Mouse (Mus musculus) adrenal gland, adult 2 months (tissue): ENCODE results near the gene Ier3. TPM values are rescaled to one million over a fixed set of nuclear protein-coding genes. Genes with fewer than 3 reads are reported as not detected.

Experiments
- DNase-seq: peaks from one replicate; pipeline ENCODE4 v3.0.0; 2021
- polyA plus RNA-seq: library from polyadenylated mRNA; depleted of rRNA; stranded (reverse); fragments of >200 nt; gene quantifications from 2 replicates; pipeline ENCODE4 v1.2.3, GENCODE M21; 2012
- total RNA-seq, 2 experiments: library from RNA; stranded (reverse); gene quantifications; 2 replicates each; pipeline ENCODE4 v1.2.3; 2021

Ier3 gene
- total and polyA plus RNA-seq, 3 experiments = 9.6 to 17.1 (median 13.8) TPM

DNA sequence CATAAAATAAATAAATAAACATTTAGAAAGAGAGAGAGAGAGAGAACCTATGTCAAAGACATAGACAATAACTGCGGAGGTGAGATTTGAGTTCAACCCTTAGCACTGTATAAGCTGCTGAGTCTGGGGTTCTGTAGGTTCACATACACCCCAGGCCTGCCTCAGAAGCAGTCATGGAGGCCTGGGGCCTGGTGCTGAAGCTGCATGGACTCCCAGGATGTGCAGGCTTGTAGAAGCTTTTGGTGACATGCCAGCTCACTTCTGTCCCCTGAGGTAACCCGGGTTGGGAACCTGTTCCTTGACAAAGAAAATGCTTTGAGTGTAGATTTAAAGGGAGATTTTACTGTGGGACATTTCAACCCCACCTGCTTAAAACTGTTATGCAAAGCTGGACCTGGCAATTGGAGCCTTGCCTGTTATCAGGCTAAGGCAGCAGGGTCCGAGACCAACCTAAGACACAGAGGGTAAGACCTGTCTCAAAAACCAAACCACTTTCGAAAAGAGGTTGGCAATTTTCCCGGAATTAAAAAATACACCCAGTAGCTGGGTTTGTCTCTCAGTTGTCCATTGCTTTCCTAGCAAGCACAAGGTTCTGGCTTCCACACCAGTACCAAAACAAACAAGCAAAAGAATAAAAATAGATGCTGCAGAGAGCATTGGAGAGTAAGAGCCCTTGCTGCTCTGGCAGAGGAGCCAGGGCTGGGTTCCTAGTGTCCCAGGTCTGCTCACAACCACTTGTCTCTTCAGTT lies 10.4 kb upstream of the Ier3 start:
- DNase-seq = no peak

DNA sequence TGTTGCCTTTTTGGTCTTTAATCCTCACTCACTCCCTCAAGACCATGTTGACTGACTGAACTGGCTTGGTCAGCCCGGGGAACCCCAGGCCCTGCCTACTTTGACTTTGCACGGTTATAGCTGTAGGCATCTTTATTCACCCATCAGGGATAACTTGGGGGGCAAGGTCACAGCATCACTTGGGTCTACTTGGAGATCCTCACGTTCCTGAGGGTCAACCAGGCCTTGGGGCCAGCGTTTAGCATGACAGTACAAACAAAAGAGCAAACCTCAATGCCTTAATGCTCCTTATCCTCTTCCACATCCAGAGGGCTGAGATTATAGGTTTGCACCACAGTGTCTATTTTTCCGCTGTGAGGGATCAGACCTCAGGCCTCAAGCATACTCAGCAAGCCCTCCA lies 9.2 kb upstream of the Ier3 start:
- no peak for DNase-seq

GRCm38 (mm10) chr17:35812736-35813135 lies 8.7 kb upstream of the Ier3 start:
- no peak for DNase-seq

DNA sequence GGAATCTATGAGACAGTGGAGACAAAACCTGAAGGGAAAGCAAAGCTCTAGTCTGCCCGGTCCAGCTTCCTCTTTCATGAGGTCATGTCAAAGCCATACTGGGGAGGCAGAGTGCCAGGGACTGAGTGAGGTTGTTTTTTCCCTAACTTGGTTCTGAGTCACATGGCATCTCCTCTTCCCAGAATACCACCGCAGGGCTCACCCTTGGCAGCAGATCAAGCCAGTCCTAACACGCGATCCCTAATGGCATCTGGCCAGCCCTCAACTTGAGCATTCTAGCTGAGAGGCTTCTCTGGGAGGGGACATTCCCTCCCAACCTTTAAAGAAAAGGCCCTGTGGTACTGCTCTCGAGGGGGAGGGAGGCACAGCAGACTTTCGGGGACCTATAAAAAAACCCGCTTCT lies 8.2 kb upstream of the Ier3 start:
- DNase-seq = peak; percentile 95

- peak; percentile 45 for DNase-seq
These were observed 7.8 kb upstream of the Ier3 start for GRCm38 (mm10) chr17:35813653-35814052.

- no peak for DNase-seq
These were observed 6.8 kb upstream of the Ier3 start for GRCm38 (mm10) chr17:35814678-35815077.

GRCm38 (mm10) chr17:35815836-35816235 lies 5.6 kb upstream of the Ier3 start:
- DNase-seq = no peak

DNA sequence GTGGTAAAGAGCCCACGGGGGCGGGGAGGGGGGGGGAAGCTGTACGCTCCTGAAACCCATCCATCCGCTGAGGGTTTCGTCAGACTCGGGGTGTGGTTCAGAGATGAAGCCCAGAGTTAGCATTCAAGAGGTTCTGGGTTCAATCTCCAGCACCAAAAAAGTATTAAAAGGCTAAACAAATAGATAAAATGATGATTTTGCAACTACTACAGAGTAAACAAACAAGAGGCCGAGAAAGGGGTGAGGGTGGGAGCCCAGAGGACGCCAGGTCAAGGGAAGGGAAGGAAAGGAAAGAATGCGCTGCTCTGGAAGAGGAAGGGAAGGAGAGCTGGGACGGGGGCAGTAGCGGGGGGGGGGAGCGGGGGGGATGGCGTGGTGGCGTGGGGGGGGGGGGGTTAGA lies 4.8 kb upstream of the Ier3 start:
- DNase-seq = no peak

- DNase-seq = no peak
These were observed 4.3 kb upstream of the Ier3 start for GRCm38 (mm10) chr17:35817226-35817625.

GRCm38 (mm10) chr17:35820111-35820510 lies 1.4 kb upstream of the Ier3 start:
- no peak for DNase-seq

- no peak for DNase-seq
These were observed 1.1 kb downstream of the Ier3 start for GRCm38 (mm10) chr17:35822564-35822963.

DNA sequence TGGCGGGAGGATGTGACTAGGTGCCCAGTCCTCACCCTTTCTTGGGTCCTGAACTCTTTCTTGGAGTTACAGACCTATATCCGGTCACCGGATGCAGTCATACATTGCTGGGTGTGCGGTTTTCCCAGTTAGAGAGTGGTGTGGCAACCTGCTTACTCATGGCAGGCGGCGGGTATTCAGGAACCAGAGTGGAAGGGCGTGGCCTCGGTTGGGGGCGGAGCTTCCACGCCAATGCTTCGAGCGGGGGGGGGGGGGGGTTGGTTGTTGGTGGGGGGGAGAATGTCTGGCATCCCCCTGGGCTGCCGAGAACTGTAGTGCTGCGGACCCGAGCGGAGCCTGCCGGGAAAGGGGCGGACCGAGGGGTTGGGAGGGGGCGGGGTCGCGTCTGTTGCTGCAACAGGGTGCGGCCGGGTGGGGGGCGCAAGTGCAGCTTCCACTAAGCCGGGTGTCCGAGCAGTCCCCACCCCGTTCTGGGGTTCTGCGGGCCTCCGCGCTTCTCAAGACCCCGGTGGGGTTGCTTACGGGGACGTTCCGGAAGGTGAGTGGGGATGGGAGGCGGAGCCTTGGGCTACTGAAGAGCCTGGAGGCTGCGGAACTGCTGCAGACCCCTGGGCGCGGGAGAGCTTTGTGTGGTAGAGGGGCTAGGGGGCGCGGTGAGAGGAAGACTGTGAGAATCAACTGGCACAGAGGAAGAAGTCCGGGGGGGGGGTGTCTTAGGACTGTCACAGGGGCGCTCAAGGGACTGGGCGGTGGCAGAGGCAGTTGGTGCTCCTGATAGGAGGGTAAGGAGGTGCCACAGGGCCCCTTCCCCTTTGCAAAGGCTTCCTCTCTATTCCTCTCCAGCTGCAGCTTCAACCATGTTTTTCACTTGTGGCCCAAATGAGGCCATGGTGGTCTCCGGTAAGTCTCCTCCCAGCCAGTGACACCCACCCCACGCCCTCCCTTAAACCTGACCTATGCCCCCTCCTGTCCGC lies 1.8 kb downstream of the Ier3 start, which contains the start of gene Flot1:
Gene Flot1, plus strand, starts transcription at position 267 of the 974 bp plus-strand sequence.
- DNase-seq = peak; percentile 91

DNA sequence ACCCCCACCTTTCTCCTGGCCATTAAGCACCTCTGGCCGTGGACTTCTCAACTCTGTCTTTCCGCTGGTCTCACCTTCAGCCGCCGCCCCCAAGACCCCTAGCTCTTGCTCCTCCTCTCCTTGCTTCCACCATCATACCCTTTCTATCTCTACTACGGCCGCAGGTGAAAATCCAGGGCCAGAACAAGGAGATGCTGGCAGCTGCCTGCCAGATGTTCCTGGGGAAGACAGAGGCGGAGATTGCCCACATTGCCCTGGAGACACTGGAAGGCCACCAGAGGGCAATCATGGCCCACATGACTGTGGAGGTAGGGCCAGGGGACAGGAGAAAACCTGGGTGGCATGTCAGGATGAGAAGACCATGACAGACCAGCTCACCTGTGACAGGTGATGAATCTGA lies 2.9 kb downstream of the Ier3 start:
- peak; percentile 55 for DNase-seq

- DNase-seq = no peak
These were observed 3.8 kb downstream of the Ier3 start for GRCm38 (mm10) chr17:35825109-35825850.

- peak; percentile 92 for DNase-seq
These were observed 8.3 kb downstream of the Ier3 start for GRCm38 (mm10) chr17:35829737-35830136.

GRCm38 (mm10) chr17:35832400-35833238 lies 11.1 kb downstream of the Ier3 start:
- no peak for DNase-seq

- DNase-seq = no peak
These were observed 11.8 kb downstream of the Ier3 start for GRCm38 (mm10) chr17:35833239-35833751.

DNA sequence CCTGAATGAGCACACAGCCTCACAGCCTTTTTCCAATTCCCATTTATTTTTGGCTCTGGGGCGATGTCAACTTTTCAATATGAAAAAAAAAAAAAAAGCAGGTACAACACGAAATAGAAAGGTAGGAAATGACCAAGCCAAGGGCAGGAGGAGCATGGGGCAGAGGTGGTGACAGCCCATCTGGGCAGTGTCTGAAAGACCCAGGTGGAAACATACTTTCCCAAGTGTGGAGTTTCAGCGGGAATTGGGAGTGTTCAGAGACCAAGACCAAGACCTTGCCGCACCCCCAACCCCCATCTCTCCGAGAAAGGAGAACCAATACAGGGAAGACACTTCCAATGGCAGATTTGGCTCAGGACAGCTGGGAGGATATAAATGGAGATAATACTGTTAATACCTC lies 12.4 kb downstream of the Ier3 start:
- no peak for DNase-seq

- no peak for DNase-seq
These were observed 13.4 kb downstream of the Ier3 start for GRCm38 (mm10) chr17:35834696-35835422.

DNA sequence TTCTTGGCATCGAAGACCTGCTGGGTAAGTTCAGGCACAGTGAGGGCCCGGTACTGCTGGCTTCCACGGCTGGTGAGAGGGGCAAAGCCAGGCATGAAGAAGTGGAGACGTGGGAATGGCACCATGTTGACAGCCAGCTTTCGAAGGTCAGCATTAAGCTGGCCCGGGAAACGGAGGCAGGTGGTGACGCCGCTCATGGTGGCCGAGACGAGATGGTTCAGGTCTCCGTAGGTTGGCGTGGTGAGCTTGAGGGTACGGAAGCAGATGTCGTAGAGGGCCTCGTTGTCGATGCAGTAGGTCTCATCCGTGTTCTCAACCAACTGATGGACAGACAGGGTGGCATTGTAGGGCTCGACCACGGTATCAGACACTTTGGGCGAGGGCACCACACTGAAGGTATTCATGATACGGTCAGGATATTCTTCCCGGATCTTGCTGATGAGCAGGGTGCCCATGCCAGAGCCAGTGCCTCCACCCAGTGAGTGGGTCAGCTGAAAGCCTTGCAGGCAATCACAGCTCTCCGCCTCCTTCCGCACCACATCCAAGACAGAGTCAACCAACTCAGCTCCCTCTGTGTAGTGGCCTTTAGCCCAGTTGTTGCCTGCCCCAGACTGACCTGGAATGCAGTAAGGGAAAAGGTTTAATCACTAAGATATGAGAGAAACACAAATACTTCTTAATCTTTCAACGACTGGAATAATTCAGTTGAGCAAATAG lies 14.1 kb downstream of the Ier3 start:
- DNase-seq = no peak
